Mouse (Mus musculus): ENCODE measurements around the gene Impg2. TPM values are rescaled to one million over a fixed set of nuclear protein-coding genes. Genes with fewer than 3 reads are reported as not detected.

Impg2 gene
- total RNA-seq (2021): under 1 TPM; 0.08 to 0.11 TPM

GRCm38 (mm10) chr16:56204051-56204450 lies at the start of gene Impg2:
Impg2 (plus strand) TSS chr16:56204313.
- intact Hi-C loops (cut with DNase I): no loop called here

GRCm38 (mm10) chr16:56163466-56163865 lies 40.6 kb upstream of the Impg2 start:
- intact Hi-C loops (cut with DNase I): no loop called here
- peak; percentile 4 to 7 for DNase-seq

More at GRCm38 (mm10) chr16:56204051-56204450, at the start of gene Impg2:
- no peak for DNase-seq

- intact Hi-C loops (cut with DNase I): no loop called here
- DNase-seq: no peak
Measured at GRCm38 (mm10) chr16:56170247-56170646, 33.9 kb upstream of the Impg2 start.

- no peak for DNase-seq
- intact Hi-C loops (cut with DNase I): no loop called here
Measured at GRCm38 (mm10) chr16:56175867-56176581, 28.1 kb upstream of the Impg2 start.

GRCm38 (mm10) chr16:56186863-56187262 lies 17.2 kb upstream of the Impg2 start:
- no peak for DNase-seq
- intact Hi-C loops (cut with DNase I): loop anchor here (10.0 kb wide), 1 partner anchor 488 kb away; no protein-coding TSS in a partner anchor

GRCm38 (mm10) chr16:56188198-56188597 lies 15.9 kb upstream of the Impg2 start:
- no peak for DNase-seq
- intact Hi-C loops (cut with DNase I): loop anchor here (10.0 kb wide), 1 partner anchor 487 kb away; no protein-coding TSS in a partner anchor

GRCm38 (mm10) chr16:56212740-56213139 lies 8.6 kb downstream of the Impg2 start:
- intact Hi-C loops (cut with DNase I): no loop called here
- DNase-seq: no peak

GRCm38 (mm10) chr16:56227686-56228085 lies 23.6 kb downstream of the Impg2 start:
- intact Hi-C loops (cut with DNase I): no loop called here

GRCm38 (mm10) chr16:56229455-56229854 lies 25.3 kb downstream of the Impg2 start:
- intact Hi-C loops (cut with DNase I): no loop called here
- DNase-seq: no peak

More at GRCm38 (mm10) chr16:56227686-56228085, 23.6 kb downstream of the Impg2 start:
- DNase-seq: no peak

- intact Hi-C loops (cut with DNase I): no loop called here
- DNase-seq: peak in 1 of 2 experiments; percentile 24
Measured at GRCm38 (mm10) chr16:56231300-56231699, 27.2 kb downstream of the Impg2 start.

- DNase-seq: no peak
Measured at GRCm38 (mm10) chr16:56232736-56233135, 28.6 kb downstream of the Impg2 start.

GRCm38 (mm10) chr16:56246031-56246430 lies 41.9 kb downstream of the Impg2 start:
- no peak for DNase-seq
- intact Hi-C loops (cut with DNase I): no loop called here

More at GRCm38 (mm10) chr16:56232736-56233135, 28.6 kb downstream of the Impg2 start:
- intact Hi-C loops (cut with DNase I): no loop called here

GRCm38 (mm10) chr16:56273917-56274316 lies 69.8 kb downstream of the Impg2 start:
- intact Hi-C loops (cut with DNase I): no loop called here
- no peak for DNase-seq

- intact Hi-C loops (cut with DNase I): no loop called here
- no peak for DNase-seq
Measured at GRCm38 (mm10) chr16:56279060-56279459, 74.9 kb downstream of the Impg2 start.

GRCm38 (mm10) chr16:56279752-56280151 lies 75.6 kb downstream of the Impg2 start:
- intact Hi-C loops (cut with DNase I): no loop called here
- no peak for DNase-seq

GRCm38 (mm10) chr16:56281336-56281735 lies 77.2 kb downstream of the Impg2 start:
- intact Hi-C loops (cut with DNase I): no loop called here

GRCm38 (mm10) chr16:56283330-56283729 lies 79.2 kb downstream of the Impg2 start:
- intact Hi-C loops (cut with DNase I): no loop called here
- no peak for DNase-seq

More at GRCm38 (mm10) chr16:56281336-56281735, 77.2 kb downstream of the Impg2 start:
- no peak for DNase-seq

- intact Hi-C loops (cut with DNase I): no loop called here
Measured at GRCm38 (mm10) chr16:56283873-56284272, 79.8 kb downstream of the Impg2 start.

GRCm38 (mm10) chr16:56286076-56286475 lies 82.0 kb downstream of the Impg2 start:
- no peak for DNase-seq
- intact Hi-C loops (cut with DNase I): no loop called here

More at GRCm38 (mm10) chr16:56283873-56284272, 79.8 kb downstream of the Impg2 start:
- no peak for DNase-seq

- DNase-seq: no peak
- intact Hi-C loops (cut with DNase I): no loop called here
Measured at GRCm38 (mm10) chr16:56286977-56287376, 82.9 kb downstream of the Impg2 start.

- intact Hi-C loops (cut with DNase I): no loop called here
- no peak for DNase-seq
Measured at GRCm38 (mm10) chr16:56294887-56295286, 90.8 kb downstream of the Impg2 start.
